Mouse (Mus musculus) CH12.LX (cell line): ENCODE results near the gene 2410004B18Rik. TPM values are rescaled to one million over a fixed set of nuclear protein-coding genes. Genes with fewer than 3 reads are reported as not detected.

Source experiments
- DNase-seq: peaks from one replicate; pipeline ENCODE4 v3.0.0-alpha.2; 2013; ENCODE audit errors: extremely low read depth
- H3K27ac ChIP-seq: 2 replicates; pipeline ENCODE4 v1.5.1; 2012; ENCODE audit warnings: low read depth, mild to moderate bottlenecking, control low read depth, moderate library complexity; ENCODE audit not compliant: insufficient read depth
- H3K27me3 ChIP-seq: replicated peaks from 2 replicates; pipeline ENCODE3; 2012; ENCODE audit warnings: inconsistent platforms
- H3K36me3 ChIP-seq, 2 experiments: replicated peaks in 1 of 2; 2 replicates each; pipeline versions ENCODE3 to v1.6.1; 2012; ENCODE audit warnings: inconsistent platforms in 1 of 2, low read length in 1 of 2, mild to moderate bottlenecking in 1 of 2, mixed read lengths in 1 of 2, moderate library complexity in 1 of 2; ENCODE audit not compliant: control insufficient read depth in 1 of 2, insufficient read depth in 1 of 2
- H3K4me1 ChIP-seq, 2 experiments: 2 replicates each; pipeline ENCODE4 v1.6.1; 2012; ENCODE audit warnings: inconsistent platforms in 1 of 2, moderate library complexity in 1 of 2; ENCODE audit not compliant: insufficient read depth in 2 of 2, control insufficient read depth in 1 of 2
- H3K4me2 ChIP-seq: 2 replicates; pipeline ENCODE4 v1.6.1; 2012; ENCODE audit warnings: low read depth, mild to moderate bottlenecking, control low read depth; ENCODE audit not compliant: poor library complexity, insufficient read depth, severe bottlenecking
- H3K4me3 ChIP-seq, 3 experiments: fragments of 150-350 bp in 1 of 3; sonication (generic) in 1 of 3; replicated peaks in 1 of 3; 2 replicates each; pipeline versions ENCODE3 to v1.5.1; 2011 to 2012; ENCODE audit warnings: low read depth in 2 of 3, low read length in 2 of 3, mild to moderate bottlenecking in 2 of 3, moderate library complexity in 2 of 3, control low read depth in 1 of 3, improper control_type of control experiment in 1 of 3, inconsistent platforms in 1 of 3, mixed read lengths in 1 of 3; ENCODE audit not compliant: poor library complexity in 1 of 3
- H3K79me2 ChIP-seq: replicated peaks from 2 replicates; pipeline ENCODE4 v1.6.1; 2012; ENCODE audit warnings: mild to moderate bottlenecking, moderate library complexity; ENCODE audit not compliant: control insufficient read depth, poor library complexity, insufficient read depth, severe bottlenecking; ENCODE audit errors: extremely low read depth
- H3K9ac ChIP-seq: 2 replicates; pipeline ENCODE4 v1.6.1; 2012; ENCODE audit warnings: low read depth, mild to moderate bottlenecking, control low read depth, moderate library complexity; ENCODE audit not compliant: insufficient read depth
- H3K9me3 ChIP-seq: replicated peaks from 2 replicates; pipeline ENCODE3; 2012; ENCODE audit warnings: low read length, inconsistent platforms, mixed read lengths
- BHLHE40 ChIP-seq: IDR thresholded peaks from 2 replicates; pipeline ENCODE4 v1.6.1; 2011; ENCODE audit warnings: mild to moderate bottlenecking, low read depth, low read length, improper control_type of control experiment
- CHD1 ChIP-seq: IDR thresholded peaks from 2 replicates; pipeline ENCODE4 v1.6.1; 2012; ENCODE audit warnings: low read depth, low read length, improper control_type of control experiment, inconsistent platforms
- CHD2 ChIP-seq: IDR thresholded peaks from 2 replicates; pipeline ENCODE4 v1.6.1; 2011; ENCODE audit warnings: low read length, improper control_type of control experiment
- E2F4 ChIP-seq: IDR thresholded peaks from 2 replicates; pipeline ENCODE4 v1.6.1; 2011; ENCODE audit warnings: low read depth, low read length, improper control_type of control experiment; ENCODE audit not compliant: insufficient replicate concordance
- ELF1 ChIP-seq: IDR thresholded peaks from 2 replicates; pipeline ENCODE4 v1.6.1; 2014; ENCODE audit warnings: low read depth, mild to moderate bottlenecking, inconsistent platforms, low read length, improper control_type of control experiment
- EP300 ChIP-seq: IDR thresholded peaks from 2 replicates; pipeline ENCODE4 v1.6.1; 2011; ENCODE audit warnings: low read length, improper control_type of control experiment
- ETS1 ChIP-seq: conservative IDR thresholded peaks from 2 replicates; pipeline ENCODE4 v1.6.1; 2012; ENCODE audit warnings: low read depth, mild to moderate bottlenecking, inconsistent platforms, low read length, improper control_type of control experiment, moderate library complexity
- GABPA ChIP-seq: IDR thresholded peaks from 2 replicates; pipeline ENCODE4 v1.6.1; 2012; ENCODE audit warnings: low read depth, low read length, improper control_type of control experiment, inconsistent platforms; ENCODE audit not compliant: insufficient replicate concordance
- IRF4 ChIP-seq: IDR thresholded peaks from 2 replicates; pipeline ENCODE4 v1.6.1; 2014; ENCODE audit warnings: low read depth, mild to moderate bottlenecking, inconsistent platforms, low read length, improper control_type of control experiment
- JUN ChIP-seq: IDR thresholded peaks from 2 replicates; pipeline ENCODE4 v1.6.1; 2011; ENCODE audit warnings: low read depth, mild to moderate bottlenecking, low read length, improper control_type of control experiment, moderate library complexity; ENCODE audit not compliant: insufficient read depth
- KAT2A ChIP-seq: IDR thresholded peaks from 2 replicates; pipeline ENCODE4 v1.6.1; 2012; ENCODE audit warnings: low read length, improper control_type of control experiment, inconsistent platforms; ENCODE audit not compliant: insufficient replicate concordance
- MAX ChIP-seq: IDR thresholded peaks from 2 replicates; pipeline ENCODE4 v1.6.1; 2011; ENCODE audit warnings: low read length, improper control_type of control experiment
- MAZ ChIP-seq: IDR thresholded peaks from 2 replicates; pipeline ENCODE4 v1.6.1; 2012; ENCODE audit warnings: low read depth, mild to moderate bottlenecking, inconsistent platforms, low read length, improper control_type of control experiment, moderate library complexity
- MEF2A ChIP-seq: IDR thresholded peaks from 2 replicates; pipeline ENCODE4 v1.6.1; 2014; ENCODE audit warnings: low read depth, mild to moderate bottlenecking, inconsistent platforms, low read length, improper control_type of control experiment, borderline replicate concordance
- MYC ChIP-seq: IDR thresholded peaks from 2 replicates; pipeline ENCODE4 v1.6.1; 2011; ENCODE audit warnings: low read depth, mild to moderate bottlenecking, improper control_type of control experiment, low read length
- NRF1 ChIP-seq: IDR thresholded peaks from 2 replicates; pipeline ENCODE4 v1.6.1; 2014; ENCODE audit warnings: low read depth, mild to moderate bottlenecking, inconsistent platforms, low read length, improper control_type of control experiment, moderate library complexity
- POLR2A ChIP-seq: IDR thresholded peaks from 2 replicates; pipeline ENCODE4 v1.6.1; 2011; ENCODE audit warnings: low read depth, mild to moderate bottlenecking, improper control_type of control experiment, low read length
- POLR2AphosphoS2 ChIP-seq: IDR thresholded peaks from 2 replicates; pipeline ENCODE4 v1.6.1; 2011; ENCODE audit warnings: low read depth, low read length, improper control_type of control experiment
- RAD21 ChIP-seq: IDR thresholded peaks from 2 replicates; pipeline ENCODE4 v1.6.1; 2011; ENCODE audit warnings: low read depth, mild to moderate bottlenecking, low read length, improper control_type of control experiment, moderate library complexity
- SMC3 ChIP-seq: IDR thresholded peaks from 2 replicates; pipeline ENCODE4 v1.6.1; 2011; ENCODE audit warnings: low read depth, low read length, improper control_type of control experiment
- TBP ChIP-seq: conservative IDR thresholded peaks from 2 replicates; pipeline ENCODE4 v1.6.1; 2011; ENCODE audit warnings: low read depth, low read length, improper control_type of control experiment
- UBTF ChIP-seq: IDR thresholded peaks from 2 replicates; pipeline ENCODE4 v1.6.1; 2012; ENCODE audit warnings: low read depth, mild to moderate bottlenecking, inconsistent platforms, low read length, improper control_type of control experiment, moderate library complexity
- USF1 ChIP-seq: IDR thresholded peaks from 2 replicates; pipeline ENCODE4 v1.6.1; 2014; ENCODE audit warnings: low read depth, mild to moderate bottlenecking, inconsistent platforms, low read length, improper control_type of control experiment
- USF2 ChIP-seq: conservative IDR thresholded peaks from 2 replicates; pipeline ENCODE4 v1.6.1; 2011; ENCODE audit warnings: low read depth, low read length, improper control_type of control experiment
- ZC3H11A ChIP-seq: IDR thresholded peaks from 2 replicates; pipeline ENCODE4 v1.6.1; 2012; ENCODE audit warnings: low read depth, mild to moderate bottlenecking, inconsistent platforms, low read length, improper control_type of control experiment
- ZKSCAN1 ChIP-seq: IDR thresholded peaks from 2 replicates; pipeline ENCODE4 v1.6.1; 2012; ENCODE audit warnings: low read depth, inconsistent platforms, low read length, improper control_type of control experiment, borderline replicate concordance
- ZMIZ1 ChIP-seq: IDR thresholded peaks from 2 replicates; pipeline ENCODE4 v1.6.1; 2012; ENCODE audit warnings: low read depth, mild to moderate bottlenecking, inconsistent platforms, low read length, improper control_type of control experiment
- ZNF384 ChIP-seq: IDR thresholded peaks from 2 replicates; pipeline ENCODE4 v1.6.1; 2012; ENCODE audit warnings: low read depth, low read length, improper control_type of control experiment, inconsistent platforms
- dilution Hi-C: fragments of 300-500 bp; cut with MboI; formaldehyde crosslinking; loops from 2 replicates; pipeline ENCODE4 v1.14.3; 2020; ENCODE audit warnings: low sequenced_read_pairs; ENCODE audit not compliant: extremely low pct_unique_long_range_greater_than_20kb, extremely low pct_ligation_motif_present
- in situ Hi-C: fragments of 300-500 bp; cut with MboI; formaldehyde crosslinking; loops from 3 replicates; pipeline ENCODE4 v1.14.3; 2019; ENCODE audit warnings: low sequenced_read_pairs, low pct_ligation_motif_present, low pct_unique_long_range_greater_than_20kb, mixed read lengths
- polyA plus RNA-seq: library from polyadenylated mRNA; unstranded; fragments of >175 nt; gene quantifications from 2 replicates; pipeline ENCODE4 v1.2.1, GENCODE M21; 2012; ENCODE audit warnings: low read depth; ENCODE audit not compliant: insufficient read length
- total RNA-seq, 2 experiments: library from RNA; depleted of rRNA; stranded (reverse); fragments of 300-350 nt in 1 of 2; fragments of >200 nt in 1 of 2; gene quantifications; 2 replicates each; pipeline ENCODE4 v1.2.3; 2012 to 2014

The 2410004B18Rik gene
- total and polyA plus RNA-seq, 3 experiments = 51.9 to 138 (median 123) TPM

GRCm38 (mm10) chr3:145929525-145930400 is 8.1 kb upstream of the 2410004B18Rik start:
- H3K4me2 ChIP-seq = no peak overlapping the region
- H3K4me1 ChIP-seq = peaks cover 16 to 77% of the 10 kb centered on the region in 2 experiments
- dilution Hi-C loops = no loop called here
- H3K79me2 ChIP-seq = peaks cover 49% of the 10 kb centered on the region
- H3K4me3 ChIP-seq = no peak overlapping the region
- in situ Hi-C loops = no loop called here
- H3K36me3 ChIP-seq = peaks cover 58 to 84% of the 10 kb centered on the region in 2 experiments
- TF ChIP-seq POLR2A (no peak), BHLHE40 (no peak), E2F4 (0 out of 2 replicates have a peak, but pooled peaks have one; percentile 27), IRF4 (0 out of 2 replicates have a peak, but pooled peaks have one; percentile 12), ELF1 (no peak), NRF1 (no peak), KAT2A (no peak), EP300 (peak; percentile 53), ZNF384 (peak; percentile 65), ZKSCAN1 (no peak), ETS1 (no peak), ZC3H11A (no peak), POLR2AphosphoS2 (no peak), MAX (no peak), MAZ (no peak), USF1 (no peak), CHD1 (no peak)
- no peaks in the 10 kb centered on the region for H3K27me3 ChIP-seq
- DNase-seq = no peak
- H3K9me3 ChIP-seq = peaks cover 18% of the 10 kb centered on the region
- H3K27ac ChIP-seq = peak overlapping the region; percentile 37; the same call in 1 of the 2 replicates
- no peak overlapping the region for H3K9ac ChIP-seq

- Histone ChIP-seq H3K27ac (no peak overlapping the region), H3K27me3 (no peaks in the 10 kb centered on the region), H3K9ac (no peak overlapping the region), H3K4me2 (no peak overlapping the region), H3K9me3 (peaks cover 8% of the 10 kb centered on the region), H3K4me1 (peaks cover 12 to 71% of the 10 kb centered on the region in 2 experiments), H3K4me3 (no peak overlapping the region), H3K79me2 (peaks cover 20% of the 10 kb centered on the region), H3K36me3 (peaks cover 44 to 57% of the 10 kb centered on the region in 2 experiments)
- TF ChIP-seq SMC3 (no peak), ZC3H11A (no peak), GABPA (no peak), RAD21 (no peak), E2F4 (no peak), KAT2A (no peak), EP300 (peak; percentile 36; the same call in 1 of the 2 replicates), ELF1 (no peak), ZMIZ1 (no peak), JUN (no peak), MEF2A (no peak), MYC (0 out of 2 replicates have a peak, but pooled peaks have one; percentile 36), CHD2 (no peak), USF2 (no peak), UBTF (no peak), CHD1 (no peak), TBP (no peak)
- in situ Hi-C loops (no loop called here), dilution Hi-C loops (no loop called here)
- DNase-seq = no peak
These were observed 4.0 kb upstream of the 2410004B18Rik start for GRCm38 (mm10) chr3:145933845-145934244.
